Mouse (Mus musculus) ovary, adult 18-20 months (tissue): ENCODE measurements around the gene Mymk.

Experiments
- DNase-seq: peaks from one replicate; pipeline ENCODE4 v3.0.0; 2022; ENCODE audit warnings: low spot score, mixed read lengths

Gene Mymk

GRCm38 (mm10) chr2:27079152-27079584 is 7.2 kb upstream of the Mymk start, which contains the start of gene Adamtsl2:
Adamtsl2 (plus strand) TSS chr2:27079379.
- DNase-seq: peak; percentile 67

DNA sequence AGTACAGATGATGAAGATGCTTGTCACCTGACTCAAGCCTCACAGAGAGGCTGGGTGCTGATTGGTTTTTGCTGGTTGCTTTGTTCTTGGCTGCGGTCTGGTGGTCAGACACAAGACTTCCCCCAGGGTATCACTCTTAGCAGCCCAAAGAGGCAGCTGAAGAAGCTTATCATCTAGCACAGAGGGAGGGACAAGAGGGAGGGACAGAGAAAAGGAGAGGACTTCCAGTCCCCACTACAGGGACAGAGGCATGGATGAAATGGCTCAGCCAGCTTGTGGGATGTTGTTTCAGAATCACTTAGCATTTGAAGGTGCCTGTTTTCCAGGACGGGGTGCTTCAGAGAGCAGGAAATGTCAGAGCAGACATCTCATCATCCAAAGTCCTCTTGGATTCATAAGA is 6.3 kb upstream of the Mymk start:
- no peak for DNase-seq

DNA sequence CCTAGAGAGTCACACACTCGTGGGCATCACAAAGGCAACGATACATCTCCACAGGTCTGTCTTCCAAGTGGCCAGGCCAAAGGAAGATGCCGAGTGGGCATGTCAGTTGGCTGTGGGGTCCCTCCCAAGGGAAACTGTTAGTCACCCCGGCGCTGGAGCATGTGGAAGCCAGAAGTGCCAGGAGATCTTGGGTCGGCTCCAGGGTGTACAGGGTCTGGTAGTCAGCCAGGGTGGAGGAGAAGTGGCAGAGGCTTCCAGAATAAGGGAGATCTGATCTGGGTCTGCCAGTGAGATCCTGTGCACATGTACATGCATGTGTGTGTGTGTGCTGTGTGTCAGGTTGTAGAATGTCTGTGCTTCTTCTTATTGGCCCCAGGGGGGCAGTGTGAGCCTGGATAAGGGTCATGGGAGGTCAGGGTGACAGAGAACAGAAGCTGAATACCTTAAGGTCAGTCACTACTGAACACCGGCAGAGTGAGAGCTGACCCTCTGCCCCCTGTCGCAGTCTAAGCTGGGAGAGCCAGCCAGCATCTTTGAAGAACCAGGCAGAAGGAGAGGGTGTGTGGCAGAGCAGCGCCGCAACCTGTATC is 5.8 kb upstream of the Mymk start:
- no peak for DNase-seq

- DNase-seq: no peak
Measured at GRCm38 (mm10) chr2:27075485-27075884, 3.5 kb upstream of the Mymk start.

GRCm38 (mm10) chr2:27074804-27075203 is 2.8 kb upstream of the Mymk start:
- DNase-seq: no peak

GRCm38 (mm10) chr2:27073407-27073806 is 1.4 kb upstream of the Mymk start:
- DNase-seq: no peak

DNA sequence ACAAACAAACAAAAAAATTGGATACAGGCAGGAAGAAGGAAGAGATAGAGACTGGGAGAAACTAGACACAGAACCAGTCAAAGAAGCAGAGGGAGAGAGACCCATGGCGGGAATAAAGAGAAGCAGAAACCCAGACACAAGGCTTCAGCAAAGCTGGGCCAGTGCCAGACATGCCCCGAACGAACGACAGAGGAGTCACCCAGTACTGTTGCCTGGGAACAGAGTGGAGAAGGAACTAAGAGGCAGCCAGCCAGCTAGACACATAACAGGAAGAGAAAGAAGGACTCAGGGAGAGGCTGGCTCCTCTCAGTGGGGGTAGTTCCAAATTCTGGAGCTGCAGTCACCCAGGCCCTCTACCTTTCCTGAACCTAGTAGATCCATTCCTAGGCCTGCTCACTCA is 842 bp downstream of the Mymk start:
- DNase-seq: peak; percentile 70

DNA sequence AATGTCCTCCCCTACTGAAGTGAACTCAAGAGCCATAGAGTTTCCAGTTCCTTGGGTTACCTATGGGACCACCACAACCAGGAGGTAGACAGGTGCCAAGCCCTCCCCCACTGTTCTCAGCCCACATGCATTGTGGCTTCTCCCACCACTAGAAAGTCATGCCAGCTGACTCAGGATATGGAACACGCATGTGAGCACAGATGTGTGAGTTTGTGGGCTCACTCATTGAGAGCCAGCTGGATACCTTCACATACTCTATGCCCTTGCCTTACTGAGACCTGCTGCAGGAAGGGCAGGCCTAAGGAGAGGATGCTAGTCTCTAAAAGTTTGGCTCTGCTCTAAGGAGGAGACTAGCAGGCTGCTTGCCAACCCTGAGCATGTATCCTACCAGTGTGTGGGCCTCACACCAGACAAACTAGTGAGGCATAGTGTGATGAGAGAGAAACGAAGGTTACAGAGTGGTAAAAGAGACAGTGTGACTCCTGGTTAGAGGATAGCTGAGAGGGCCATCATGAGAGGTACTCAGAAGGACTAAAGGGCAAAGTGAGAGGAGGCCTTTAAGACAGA is 1.6 kb downstream of the Mymk start:
- DNase-seq: no peak

DNA sequence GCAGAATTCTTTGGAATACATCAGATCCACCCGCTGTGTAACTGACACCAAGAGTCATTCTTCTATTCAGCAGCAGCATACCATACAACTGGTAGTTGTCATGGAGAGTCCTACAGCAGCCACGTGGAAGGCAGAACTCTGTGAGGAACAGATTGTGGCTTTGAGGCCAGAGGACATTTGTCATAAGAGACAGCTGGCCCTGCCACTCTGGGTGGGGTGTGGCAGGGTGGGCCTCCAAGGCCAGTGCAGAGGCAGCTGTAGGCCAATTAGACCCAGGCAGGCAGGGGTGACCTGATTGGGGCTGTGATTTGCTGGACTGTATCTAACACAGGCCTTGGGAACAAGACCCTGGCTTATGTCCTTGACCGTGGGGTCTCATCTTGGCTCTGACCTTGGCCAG is 2.3 kb downstream of the Mymk start:
- no peak for DNase-seq

GRCm38 (mm10) chr2:27067996-27068395 is 4.0 kb downstream of the Mymk start:
- no peak for DNase-seq

GRCm38 (mm10) chr2:27067124-27067523 is 4.9 kb downstream of the Mymk start:
- DNase-seq: no peak

DNA sequence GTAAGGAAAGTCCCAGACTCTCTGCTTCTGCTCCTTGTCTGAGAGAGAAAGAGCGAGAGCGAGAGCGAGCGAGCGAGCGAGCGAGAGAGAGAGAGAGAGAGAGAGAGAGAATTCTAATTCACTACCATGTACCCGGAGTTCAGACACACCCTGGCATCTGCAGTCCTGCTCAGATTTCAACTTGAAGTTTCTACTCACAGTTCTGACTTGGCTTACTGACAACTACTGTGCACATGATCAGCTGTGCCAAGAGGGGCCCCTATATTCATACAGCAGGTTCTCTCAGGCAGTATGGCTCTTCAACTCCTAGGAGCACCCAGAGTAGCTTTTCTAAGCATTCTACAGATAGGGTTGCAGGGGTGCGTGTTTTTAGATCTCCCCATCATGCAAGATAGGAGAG is 12.8 kb downstream of the Mymk start:
- DNase-seq: no peak

DNA sequence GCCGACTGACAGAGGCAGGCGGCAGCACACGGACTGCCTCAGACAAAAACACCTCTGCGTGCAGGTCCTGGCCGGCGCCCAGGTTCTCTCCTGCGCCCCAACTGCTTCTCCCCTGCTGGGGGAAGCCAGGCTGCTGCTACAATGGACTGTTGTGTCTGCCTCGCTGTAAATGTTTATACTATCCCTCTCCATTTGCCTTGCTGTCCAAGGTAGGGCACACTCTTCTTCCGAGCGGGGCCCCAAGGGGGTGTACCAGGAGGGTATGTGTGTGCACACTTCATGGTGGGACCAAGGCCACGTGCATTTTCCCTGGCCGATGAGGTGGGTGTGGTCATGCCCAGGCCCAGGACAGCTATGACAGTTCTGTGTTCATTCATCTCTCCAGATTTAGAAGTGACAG is 13.2 kb downstream of the Mymk start:
- DNase-seq: peak; percentile 61

DNA sequence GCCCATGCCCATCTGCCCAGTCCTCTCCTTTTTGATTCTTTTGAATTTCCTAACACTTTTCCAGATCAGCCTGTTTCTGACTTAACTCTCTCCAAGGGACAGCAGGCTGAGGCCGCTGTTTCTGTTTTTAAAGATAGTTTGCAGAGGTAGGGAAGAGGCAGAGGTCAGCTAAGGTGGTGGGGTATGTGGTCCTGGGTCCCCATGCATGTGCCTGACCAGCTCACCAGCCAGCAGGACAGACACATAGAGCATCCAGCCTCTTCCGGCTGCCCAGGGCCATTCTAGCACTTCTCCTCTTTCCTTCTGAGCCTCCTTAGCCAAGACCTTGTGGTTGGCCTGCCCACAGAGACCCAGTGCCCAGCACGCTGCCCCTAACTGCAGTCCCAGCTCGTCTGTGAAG is 13.7 kb downstream of the Mymk start:
- DNase-seq: no peak

DNA sequence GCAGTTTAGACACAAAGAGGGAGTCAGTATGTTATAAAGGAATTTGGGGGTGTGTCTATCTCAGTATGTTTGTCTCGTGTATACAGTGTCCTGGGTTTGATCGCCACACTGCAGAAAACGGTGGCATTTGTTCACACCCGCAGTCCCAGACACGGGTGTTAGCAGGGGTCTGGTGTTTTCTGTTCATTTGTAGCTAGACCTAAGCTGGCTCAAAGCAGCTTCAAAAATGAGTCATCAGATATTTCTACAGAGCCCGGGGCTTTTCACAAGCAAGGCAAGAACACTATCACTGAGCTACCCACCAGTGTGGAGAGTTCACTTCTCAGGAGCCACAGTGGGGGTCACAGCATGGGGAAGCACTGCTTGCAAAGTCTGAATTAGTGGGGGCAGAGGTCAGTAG is 22.6 kb downstream of the Mymk start:
- DNase-seq: no peak

- peak; percentile 67 for DNase-seq
Measured at GRCm38 (mm10) chr2:27045979-27046770, 25.8 kb downstream of the Mymk start.

DNA sequence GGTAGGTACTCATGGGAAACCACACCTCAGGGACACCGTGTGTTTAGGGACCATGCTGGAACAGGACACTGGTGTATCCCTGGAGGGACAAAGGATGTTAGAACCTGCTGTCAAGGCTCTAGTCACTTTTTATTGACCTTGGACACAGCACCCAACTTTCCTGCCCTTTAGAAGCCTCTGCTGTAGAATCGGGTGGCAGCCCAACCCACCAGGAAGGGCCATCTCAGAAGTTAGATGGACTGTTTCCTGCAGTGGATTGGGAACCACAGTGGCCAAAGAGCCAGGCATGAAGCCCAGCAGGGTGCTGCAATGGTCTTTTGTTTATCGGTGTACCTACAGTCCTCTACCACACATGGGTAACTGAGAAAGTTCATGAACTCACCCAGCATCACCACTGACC is 27.3 kb downstream of the Mymk start:
- no peak for DNase-seq

DNA sequence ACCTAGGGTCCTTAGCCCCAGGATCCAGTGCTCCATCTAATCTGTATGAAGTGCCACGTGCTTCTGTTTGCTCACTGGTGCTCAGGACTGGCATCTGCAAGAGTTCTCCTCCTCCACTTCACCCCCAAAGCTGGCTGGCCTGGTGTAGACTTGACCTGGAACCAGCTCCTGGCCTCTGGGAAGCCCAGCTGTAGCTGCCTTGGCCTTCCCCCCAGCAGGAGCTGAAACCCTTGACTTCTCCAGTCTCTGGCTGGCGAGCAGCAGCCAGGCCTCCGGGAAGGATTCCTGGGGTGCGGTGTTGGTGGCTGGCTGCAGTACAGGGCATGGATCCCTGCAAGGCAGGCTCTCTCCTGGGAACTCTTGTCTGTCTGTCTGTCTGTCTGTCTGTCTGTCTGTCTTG is 27.8 kb downstream of the Mymk start:
- DNase-seq: no peak

- peak; percentile 66 for DNase-seq
Measured at GRCm38 (mm10) chr2:27043461-27043860, 28.5 kb downstream of the Mymk start.

DNA sequence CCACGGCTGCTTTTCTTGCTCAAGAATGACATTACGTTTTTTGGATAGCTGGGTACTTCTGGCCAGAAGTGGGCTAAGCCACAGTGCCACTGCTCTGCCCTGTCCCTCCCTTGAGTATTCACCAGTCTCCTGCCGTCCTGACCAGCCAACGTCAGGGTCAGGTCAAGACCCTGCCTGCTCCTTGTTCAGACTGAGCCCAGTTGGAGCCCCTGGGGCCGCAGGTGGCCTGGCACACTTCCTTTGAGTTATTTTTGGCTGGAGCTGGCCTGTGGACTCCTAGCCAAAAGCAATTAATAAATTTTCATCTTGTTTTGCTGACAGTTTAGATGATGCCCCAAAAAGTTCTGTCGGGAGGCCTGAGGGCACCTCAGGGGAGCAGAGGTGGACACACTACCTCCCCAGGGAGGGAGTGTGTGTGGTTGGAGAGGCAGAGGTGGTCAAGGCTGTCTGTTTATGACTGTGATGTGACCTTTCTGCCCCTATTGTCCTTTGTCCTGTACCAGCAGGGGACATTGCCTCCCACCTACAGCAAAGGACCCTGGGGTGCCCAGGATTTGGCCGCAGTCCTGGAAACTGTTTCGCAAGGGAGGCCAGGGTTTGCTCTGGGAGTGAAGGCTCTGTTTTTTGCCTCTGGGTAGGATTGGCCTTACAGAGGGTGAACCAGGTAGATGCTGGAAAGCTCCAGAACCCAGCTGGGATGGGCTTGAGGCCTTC is 29.7 kb downstream of the Mymk start:
- no peak for DNase-seq

DNA sequence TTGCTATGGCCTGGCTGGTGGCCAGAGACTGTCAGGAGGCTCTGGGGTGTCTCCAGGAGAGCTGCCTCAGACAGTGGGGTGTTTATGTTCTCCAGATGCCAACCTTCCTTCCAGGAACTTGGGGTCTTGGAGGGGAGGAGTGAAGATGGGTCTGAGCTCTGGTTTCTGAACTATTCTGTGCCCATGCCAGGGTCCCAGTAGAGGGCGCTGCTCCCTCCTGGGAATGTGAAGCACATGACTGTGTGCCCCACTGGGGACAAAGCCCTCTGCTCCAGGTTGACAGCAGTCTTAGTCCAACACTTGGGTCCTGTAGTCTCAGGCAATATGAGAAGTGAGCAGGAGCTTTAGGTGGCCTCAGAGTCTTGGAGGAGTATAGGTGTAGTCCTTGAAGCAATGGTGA is 32.7 kb downstream of the Mymk start:
- no peak for DNase-seq

- no peak for DNase-seq
Measured at GRCm38 (mm10) chr2:27038596-27038995, 33.4 kb downstream of the Mymk start.

DNA sequence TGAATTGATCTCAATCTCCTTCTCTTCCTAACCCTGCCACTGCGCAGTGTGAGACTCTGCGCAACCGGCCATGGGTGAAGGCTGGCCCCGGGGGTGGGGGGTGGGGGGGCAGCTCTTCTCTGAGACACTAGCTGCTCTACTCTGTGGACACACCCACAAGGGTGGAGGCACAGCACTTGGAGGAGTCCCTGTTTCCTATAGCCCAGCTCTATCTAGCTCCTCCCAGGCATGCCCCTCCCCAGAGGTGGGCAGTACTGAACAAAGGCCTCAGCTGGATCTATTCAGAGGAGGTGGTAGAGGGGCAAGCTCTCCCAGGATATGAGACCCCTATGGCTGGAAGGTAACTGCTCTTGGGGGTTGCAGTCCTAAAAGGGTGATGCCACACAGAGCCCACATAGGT is 35.0 kb downstream of the Mymk start:
- DNase-seq: no peak
